Mouse (Mus musculus): ENCODE measurements around the gene Itgb2l.
"Not testable (repeated sequence)": the region's sequence is repeated elsewhere in the genome, so short reads cannot be mapped to it uniquely, and the experiment has no call there.

Gene Itgb2l

DNA sequence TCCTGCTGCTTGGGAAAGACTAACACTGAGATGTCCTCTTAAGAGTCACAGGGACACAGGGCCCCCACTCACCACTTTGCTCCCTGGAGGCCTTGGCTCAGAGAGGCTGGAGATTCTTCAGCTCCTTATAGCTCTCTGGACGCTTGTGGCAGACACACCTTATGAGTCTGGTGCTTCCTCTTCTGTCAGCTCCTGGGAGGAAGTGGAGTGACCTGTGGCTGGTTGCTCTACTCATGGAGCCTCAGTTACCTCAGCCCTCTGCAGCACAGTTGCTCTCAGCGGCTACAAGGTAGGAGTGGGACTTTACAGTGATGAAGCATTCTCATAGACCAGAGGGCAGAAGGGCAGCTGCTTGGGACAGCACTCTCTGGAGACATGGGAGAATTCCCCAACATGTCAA, at the start of gene Itgb2l:
TSS of gene Itgb2l (minus strand) at position 152 of the 400 bp plus-strand sequence.
- ATAC-seq (ENCODE audit: low TSS enrichment): no peak

DNA sequence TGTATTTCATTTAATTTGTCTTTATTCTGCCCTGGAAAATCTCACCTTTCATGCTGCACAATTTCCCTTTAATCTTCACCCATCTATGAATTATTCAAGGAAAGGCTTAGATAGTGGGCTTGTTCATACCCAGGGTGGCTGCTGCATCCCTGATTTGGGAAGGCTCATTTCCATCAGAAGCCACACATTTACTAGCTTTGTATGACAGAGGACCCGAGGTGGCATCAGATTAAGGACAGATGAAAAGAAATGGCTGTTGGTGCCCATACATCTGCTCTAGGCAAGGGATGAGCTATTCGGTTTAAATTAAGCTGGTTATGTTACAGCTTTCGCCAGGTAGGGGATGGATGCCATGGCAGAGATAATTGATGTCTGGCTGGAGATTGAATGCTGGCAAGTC, 48.1 kb upstream of the Itgb2l start:
- no peak for ATAC-seq (ENCODE audit: low TSS enrichment)

DNA sequence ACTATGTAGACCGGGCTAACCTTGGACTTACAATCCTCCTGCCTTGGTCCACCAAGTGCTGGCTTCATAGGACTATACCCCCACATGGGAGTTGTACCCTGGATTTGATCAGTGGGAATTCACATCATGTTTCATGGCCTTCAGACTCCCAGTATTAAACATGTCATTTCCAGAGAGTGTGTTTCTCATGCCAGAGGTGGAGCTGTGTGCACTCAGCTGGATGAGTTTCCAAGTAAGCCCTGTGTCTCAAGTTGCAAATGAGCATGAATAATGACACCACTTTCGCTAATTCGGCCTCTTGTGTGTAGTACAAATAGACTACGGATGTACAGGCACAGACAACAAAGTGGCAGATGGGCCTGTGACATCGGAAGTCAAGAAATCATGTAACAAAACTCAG, 44.6 kb upstream of the Itgb2l start:
- no peak for ATAC-seq (ENCODE audit: low TSS enrichment)

DNA sequence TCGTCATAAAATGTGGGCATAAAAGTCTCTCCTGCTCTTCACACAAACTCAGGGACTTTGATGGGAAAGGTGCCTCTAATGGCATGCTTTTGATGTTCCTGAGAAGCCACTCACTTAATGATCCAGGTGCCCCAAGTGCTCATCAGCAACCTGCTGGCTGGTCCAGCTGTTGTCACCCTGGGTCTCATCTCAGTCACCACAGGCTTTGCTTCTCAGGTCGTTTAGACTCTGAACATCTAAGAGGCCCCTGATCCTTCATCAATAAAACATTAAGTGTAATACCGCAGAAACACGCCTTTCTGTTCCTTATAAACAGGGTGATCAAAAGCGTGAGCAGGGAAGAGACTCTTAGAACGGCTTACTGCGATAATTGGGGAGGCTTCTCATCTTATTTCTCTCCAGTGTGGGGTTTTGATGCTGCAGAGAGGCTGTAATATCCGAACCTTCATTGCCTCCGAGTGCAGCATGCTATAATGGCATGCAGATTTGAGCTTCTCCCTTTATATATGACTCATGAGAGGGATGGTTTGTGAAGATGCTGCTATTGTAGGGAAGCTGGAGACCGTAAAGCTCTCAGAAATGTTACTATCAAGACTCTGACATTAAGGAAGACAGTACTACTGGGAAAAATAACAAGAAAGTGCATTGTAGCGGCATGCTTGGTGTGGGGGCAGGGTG, 43.7 kb upstream of the Itgb2l start:
- ATAC-seq (ENCODE audit: low TSS enrichment): peak; percentile 62; the same call in 1 of the 2 replicates

DNA sequence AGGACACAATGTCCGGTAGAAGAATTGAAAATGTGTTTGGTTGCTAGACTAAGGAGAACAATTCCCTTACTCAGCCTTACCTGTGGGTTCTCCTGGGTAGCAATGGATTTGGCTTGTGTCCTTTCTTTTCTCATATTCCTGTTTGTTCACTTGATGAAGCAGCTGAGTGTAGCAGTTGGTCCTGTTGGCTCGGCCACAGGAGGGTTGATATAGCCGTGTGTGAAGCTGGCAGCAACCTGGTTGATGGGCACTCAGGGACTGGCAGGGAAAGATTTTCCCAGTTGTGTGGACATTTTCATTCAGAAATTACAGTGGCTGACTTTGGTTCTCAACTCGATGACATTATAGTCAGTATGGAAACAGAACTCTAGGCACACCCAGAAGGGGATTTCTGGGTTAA, 38.4 kb upstream of the Itgb2l start:
- no peak for ATAC-seq (ENCODE audit: low TSS enrichment)

DNA sequence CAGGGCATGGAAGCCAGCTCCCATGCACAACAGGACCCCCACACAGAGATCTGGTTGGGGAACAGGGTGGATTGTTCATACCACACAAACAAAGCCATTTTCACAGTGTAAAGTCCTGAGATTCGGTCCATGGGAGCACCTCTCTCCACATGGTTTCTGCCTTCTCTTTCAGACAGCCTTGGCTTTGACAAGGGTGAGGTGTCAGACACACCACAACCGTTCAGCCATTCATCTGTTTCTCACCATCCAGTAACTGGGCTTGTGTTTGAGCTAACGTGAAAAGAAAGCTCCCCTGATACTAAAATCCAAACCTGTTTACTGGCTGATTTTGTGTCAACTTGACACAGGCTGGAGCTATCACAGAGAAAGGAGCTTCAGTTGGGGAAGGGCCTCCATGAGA, 30.8 kb upstream of the Itgb2l start:
- no peak for ATAC-seq (ENCODE audit: low TSS enrichment)

DNA sequence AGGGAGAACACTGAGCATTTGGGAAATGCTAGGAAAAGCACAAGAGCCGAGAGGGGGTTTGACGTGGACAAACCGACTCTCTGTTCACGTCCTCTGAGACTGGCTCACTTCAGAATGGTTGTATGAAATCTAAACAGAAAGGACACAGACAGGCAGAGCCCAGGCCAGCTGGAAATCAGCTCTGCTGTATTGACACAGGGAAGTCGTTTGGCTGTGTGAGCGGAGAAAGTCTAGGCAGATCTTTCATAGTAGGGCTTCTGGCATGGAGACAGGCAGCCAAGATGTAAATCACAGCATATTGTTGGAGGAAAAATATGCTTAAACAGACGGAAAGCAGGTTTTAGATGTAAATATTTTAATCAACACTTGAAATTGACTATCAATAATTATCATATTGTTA, 29.4 kb upstream of the Itgb2l start:
- no peak for ATAC-seq (ENCODE audit: low TSS enrichment)

- ATAC-seq (ENCODE audit: low TSS enrichment): no peak
These were observed 28.9 kb upstream of the Itgb2l start for GRCm38 (mm10) chr16:96472361-96472760.

- no peak for ATAC-seq (ENCODE audit: low TSS enrichment)
These were observed 26.2 kb upstream of the Itgb2l start for GRCm38 (mm10) chr16:96469640-96470039.

DNA sequence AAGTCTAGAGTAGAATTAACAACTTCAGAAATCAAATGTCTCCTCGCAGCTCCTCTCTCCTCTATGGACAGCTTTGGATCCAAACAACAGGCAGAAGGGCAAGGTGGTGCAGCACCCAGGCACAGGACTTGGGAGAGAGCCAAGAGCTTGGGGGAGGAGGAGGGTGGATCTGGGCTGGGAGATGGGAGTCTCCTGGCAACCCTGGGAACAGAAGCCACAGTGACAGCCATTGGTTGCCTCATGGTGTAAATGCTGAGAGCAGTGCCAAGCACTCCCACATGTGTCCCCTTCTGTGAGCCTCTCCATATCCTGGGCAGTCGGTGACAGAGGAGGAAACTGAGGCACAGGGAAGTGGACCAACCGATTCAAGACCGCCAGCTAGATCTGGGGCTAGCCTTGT, 25.3 kb upstream of the Itgb2l start:
- ATAC-seq (ENCODE audit: low TSS enrichment): peak; percentile 48

DNA sequence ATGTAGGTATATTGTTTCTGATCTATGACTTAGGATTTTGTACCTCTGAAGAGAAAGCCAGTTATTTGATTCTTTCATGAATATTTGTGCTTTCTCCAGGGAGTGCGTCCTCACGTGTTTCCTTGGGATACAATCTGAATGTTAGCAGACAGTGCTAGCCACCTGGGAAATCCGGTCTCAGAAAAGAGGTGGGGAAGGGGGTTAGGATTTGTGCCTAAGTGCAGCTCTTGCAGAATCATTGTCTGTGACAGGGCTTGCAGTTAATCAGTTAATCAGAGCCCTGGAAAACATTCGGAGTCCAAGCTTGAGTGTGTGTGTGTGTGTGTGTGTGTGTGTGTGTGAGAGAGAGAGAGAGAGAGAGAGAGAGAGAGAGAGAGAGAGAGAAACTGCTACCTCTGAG, 24.6 kb upstream of the Itgb2l start:
- ATAC-seq (ENCODE audit: low TSS enrichment): peak; percentile 1; the same call in 1 of the 2 replicates

DNA sequence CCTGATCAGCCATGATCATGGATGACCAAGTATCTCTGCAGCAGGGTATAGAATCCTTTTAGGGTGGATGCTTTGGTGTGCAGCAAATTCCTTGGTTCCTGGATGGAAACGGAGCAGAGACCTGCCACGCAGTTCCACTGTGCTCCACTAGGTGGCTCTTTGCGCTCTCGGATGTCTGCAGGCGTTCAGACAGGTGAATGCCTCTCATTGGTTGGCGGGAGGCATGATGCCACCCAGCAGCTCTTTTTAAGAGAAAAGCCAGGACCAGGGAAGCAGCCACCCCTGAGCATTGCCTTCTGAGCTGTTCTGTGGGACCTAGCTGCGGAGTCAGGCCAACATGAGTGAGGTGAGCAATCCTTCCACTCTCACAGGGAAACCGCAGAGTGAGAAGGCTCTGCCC, 24.0 kb upstream of the Itgb2l start, which contains the start of gene Pcp4:
TSS of gene Pcp4 (plus strand) at position 162 of the 400 bp plus-strand sequence.
- peak; percentile 97 for ATAC-seq (ENCODE audit: low TSS enrichment)

DNA sequence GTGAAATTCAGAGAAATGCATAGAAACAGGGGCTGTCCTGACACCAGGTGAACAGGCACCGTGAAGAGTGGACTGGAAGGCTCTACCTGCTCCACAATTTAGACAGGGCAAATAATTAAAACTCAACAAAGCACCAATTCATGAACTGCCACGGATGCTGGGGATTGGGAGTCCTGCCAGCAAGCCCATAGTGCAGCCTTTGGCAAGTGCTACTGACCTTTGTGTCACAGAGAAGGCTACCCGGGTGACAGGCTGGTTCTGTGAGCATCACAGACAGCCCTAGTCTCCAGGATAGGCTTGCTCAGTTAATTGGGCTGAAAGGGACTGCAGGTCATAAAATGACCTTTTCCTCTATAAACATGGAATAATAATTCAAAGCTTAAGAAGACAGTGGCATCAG, 17.4 kb upstream of the Itgb2l start:
- ATAC-seq (ENCODE audit: low TSS enrichment): no peak

DNA sequence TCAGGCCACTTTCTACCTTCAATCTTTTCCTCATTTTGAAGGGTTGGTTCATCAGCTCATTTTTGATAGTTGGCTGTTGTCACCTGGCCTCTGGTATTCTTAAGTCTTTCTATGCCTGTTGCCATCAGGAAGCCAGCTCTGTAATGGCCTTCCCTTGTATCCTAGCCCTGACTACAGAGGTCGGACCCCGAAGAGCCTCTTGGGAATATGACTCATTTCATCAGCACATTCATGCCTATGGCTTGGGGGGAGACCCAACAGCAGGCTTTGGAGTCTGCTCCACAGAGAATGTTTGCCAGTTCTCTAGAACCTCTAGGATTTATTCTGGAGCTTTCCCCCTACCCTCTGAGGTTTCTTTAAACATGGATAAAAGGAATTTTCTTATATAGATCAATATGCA, 15.9 kb upstream of the Itgb2l start:
- ATAC-seq (ENCODE audit: low TSS enrichment): no peak

DNA sequence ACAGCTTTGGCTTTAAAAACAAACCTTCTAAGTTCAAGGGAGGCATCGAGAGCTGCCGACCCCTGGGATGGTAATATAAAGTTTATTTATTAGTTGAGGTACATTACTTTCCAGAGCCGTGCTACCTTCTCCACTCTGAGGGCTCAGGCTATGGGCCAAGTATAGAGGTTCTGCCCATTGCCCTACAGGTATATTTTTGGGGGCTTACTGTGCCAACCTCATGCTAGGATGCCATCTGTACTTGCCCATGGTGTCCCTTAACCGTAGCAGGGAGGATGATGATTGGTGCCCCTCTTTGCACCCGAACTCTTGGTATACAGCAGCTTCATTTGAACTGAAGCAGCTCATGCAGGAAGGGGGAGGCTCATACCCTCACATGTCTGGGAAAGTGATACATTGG, 14.2 kb upstream of the Itgb2l start:
- no peak for ATAC-seq (ENCODE audit: low TSS enrichment)

GRCm38 (mm10) chr16:96454086-96454485, 10.7 kb upstream of the Itgb2l start:
- no peak for ATAC-seq (ENCODE audit: low TSS enrichment)

DNA sequence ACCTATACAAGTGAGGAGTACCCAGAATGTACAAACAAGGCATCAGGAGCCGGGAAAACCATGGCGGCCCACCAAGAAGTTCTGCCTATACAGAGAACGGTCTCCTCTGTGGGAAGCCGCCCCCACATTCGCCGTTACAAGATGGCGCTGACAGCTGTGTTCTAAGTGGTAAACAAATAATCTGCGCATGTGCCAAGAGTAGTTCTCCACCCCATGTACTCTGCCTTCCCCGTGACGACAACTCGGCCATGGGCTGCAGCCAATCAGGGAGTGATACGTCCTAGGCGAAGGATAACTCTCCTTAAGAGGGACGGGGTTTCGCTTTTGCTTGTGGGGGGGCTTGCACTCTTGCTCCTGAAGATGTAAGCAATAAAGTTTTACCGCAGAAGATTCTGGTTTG, 7.5 kb upstream of the Itgb2l start:
- not testable (repeated sequence) for ATAC-seq (ENCODE audit: low TSS enrichment)

DNA sequence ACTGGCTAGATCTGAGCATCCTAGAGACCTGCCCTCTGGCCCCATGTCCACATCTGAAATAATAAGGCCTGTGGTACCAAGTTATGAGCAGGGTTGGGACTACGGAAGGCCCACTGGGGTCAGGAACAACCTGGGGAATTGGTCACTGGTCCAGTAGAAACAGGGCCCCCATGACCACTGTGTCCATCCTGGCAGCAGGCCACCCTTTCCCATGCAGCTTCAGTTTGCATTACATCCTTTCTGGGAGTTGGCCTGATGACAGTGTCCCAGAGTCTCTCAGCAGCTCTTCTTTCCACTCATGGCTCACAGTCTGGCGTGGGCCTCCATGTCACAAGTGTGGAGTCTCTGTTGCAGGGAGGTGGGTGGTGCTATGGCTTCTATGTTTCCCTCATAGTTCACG, 1.6 kb downstream of the Itgb2l start:
- no peak for ATAC-seq (ENCODE audit: low TSS enrichment)

DNA sequence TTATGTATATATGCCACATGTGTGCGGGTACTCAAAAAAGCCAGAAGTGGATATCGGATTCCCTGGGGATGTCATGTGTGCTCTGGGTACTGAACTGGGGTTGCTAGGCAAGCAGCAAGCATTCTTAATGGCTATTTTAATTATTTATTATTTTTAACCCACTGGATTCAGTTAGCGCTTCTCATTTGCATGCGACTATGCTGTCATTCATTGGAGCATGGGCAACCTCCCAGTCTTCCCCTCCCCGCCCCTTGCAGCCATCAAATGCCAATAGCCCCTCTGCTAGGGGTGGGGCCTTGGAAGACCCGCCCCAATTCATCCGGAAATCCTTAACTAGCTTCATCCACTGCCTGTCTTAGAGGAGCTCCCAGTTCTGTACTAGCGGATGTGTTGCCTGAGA, 2.5 kb downstream of the Itgb2l start:
- ATAC-seq (ENCODE audit: low TSS enrichment): no peak

DNA sequence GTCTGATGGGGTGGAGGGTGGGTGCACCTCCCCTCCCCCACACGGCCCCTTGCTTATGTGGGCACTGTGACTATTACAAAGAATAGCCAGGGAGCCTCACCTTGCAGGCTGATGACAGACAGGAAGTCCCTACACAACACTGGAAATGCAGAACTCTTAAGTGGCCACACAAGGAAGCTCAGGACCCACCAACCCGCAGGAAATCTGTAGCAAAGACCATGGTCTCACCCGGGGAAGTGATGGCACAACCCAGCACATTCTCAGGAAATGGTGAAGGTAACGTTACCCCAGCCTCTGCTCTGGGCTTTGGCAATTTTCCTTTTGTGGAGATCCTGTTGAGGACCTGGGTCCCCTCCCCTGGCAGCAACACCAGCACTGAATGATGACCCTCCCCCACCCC, 3.7 kb downstream of the Itgb2l start:
- ATAC-seq (ENCODE audit: low TSS enrichment): no peak

DNA sequence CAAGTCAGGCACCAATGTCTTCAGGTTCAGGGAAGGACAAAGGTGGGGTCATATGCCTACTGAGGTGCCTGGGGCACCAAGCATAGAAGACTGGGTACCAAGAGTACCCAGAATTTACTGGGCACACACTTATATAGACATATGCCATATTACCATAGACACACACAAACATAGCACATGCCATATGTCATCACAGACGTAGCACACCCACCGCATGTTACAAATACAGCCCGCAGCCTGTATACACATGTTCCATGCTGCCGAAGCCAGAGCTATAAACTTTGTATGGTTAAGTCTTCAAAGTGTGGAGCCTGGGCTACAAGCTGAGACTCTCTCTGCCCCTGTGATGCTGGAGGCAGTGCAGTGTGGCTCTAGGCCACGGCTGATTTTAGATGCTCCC, 4.5 kb downstream of the Itgb2l start:
- no peak for ATAC-seq (ENCODE audit: low TSS enrichment)

- no peak for ATAC-seq (ENCODE audit: low TSS enrichment)
These were observed 9.2 kb downstream of the Itgb2l start for GRCm38 (mm10) chr16:96434024-96434785.

GRCm38 (mm10) chr16:96433266-96433665, 10.2 kb downstream of the Itgb2l start:
- ATAC-seq (ENCODE audit: low TSS enrichment): no peak
